Mouse (Mus musculus): Measurements from ENCODE around the gene Dbn1.

The Dbn1 gene

DNA sequence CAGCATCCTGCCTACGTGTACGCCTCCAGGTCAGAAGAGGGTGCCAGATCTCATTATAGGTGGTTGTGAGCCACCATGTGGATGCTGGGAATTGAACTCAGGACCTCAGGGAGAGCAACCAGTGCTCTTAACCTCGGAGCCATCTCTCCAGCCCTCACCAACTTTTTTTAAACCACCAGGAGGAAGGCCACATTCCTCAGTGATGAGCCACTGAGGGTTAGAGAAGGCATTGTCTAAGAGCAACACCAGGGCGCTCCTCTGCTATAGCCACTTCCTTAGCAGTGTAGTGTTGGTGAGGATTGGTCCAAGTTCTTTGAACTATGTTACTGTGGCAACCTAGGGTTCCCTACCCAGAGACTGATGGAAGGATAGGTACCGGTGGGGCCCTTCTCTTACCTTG, 12.2 kb downstream of the Dbn1 start:
- no peak for DNase-seq

DNA sequence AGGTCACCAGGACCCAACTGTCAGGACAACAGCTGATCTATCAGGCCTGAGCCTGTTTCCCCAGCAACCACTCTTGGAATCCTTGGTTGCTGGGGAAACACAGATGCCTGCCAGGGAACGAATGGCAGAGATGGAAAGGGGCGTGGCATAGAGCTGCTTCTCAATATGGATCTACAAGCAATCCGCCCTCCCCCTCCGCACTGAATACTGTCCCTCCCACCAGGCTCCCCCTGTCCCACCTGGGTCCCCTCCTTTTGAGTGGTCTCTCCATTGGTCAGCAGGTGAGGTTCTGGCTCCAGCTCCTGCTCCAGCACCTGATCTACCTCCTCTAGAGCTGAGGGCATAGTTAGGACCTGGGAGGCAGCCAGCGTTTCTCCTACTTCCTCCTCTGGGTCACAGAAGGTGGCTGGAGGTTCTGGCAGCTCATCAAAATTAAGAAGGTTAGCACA, 13.3 kb downstream of the Dbn1 start:
- DNase-seq, result no peak

- DNase-seq, result no peak
Measured at GRCm38 (mm10) chr13:55473961-55474360, 13.9 kb downstream of the Dbn1 start.

- no peak for DNase-seq
Measured at GRCm38 (mm10) chr13:55473076-55473831, 14.7 kb downstream of the Dbn1 start.

GRCm38 (mm10) chr13:55472132-55473022, 15.5 kb downstream of the Dbn1 start:
- DNase-seq, result peak; percentile 49 to 65

DNA sequence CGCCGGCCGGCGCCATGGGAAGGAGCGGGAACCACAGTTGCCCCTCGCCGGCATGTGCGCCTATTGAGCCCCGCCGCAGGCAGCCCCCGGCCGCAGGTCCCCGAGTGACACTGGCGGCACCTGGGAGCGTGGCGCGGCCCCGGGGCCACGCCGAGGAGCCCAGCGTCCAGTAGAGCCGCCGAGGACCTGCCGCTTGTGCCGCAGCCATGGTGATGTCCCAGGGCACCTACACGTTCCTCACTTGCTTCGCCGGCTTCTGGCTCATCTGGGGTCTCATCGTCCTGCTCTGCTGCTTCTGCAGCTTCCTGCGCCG, 16.1 kb downstream of the Dbn1 start:
- no peak for DNase-seq

GRCm38 (mm10) chr13:55471156-55471818, 16.6 kb downstream of the Dbn1 start:
- DNase-seq, result peak; percentile 80 to 89

- no peak for DNase-seq
Measured at GRCm38 (mm10) chr13:55470372-55470771, 17.5 kb downstream of the Dbn1 start.

DNA sequence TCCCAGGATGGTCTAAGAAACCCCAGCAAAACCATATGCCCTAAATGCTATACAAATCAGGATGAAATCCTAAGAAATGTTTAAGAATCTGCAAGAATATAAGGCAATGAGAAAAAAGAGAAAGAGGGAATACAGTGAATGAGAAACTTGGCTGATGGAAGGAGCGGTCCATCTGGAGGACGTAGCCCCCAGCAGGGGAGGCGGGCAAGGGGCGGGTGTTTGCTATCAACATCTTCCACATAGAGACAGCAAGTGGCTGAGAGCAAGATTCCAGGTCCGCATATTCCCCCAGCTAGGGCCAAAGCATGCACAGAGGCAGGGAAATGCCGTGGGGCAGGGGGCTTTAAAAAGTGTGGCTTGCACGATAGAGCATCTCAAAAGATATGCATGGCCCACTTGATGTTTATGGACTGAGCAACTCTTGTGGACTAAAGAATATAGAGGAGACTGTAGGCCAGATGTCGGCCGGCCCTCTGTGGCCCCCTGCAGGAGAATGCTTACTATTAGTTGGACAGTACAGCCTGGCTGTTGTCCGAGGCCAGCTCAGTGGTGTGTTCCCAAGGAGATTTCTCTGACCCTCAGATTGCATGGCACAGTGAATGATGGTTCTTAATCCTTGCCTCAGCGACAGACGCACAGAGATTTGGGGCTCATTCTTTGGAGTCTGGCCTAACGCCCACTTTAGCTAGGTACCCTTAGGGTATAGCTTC, 18.9 kb downstream of the Dbn1 start:
- DNase-seq, result peak in 1 of 2 experiments; percentile 59

DNA sequence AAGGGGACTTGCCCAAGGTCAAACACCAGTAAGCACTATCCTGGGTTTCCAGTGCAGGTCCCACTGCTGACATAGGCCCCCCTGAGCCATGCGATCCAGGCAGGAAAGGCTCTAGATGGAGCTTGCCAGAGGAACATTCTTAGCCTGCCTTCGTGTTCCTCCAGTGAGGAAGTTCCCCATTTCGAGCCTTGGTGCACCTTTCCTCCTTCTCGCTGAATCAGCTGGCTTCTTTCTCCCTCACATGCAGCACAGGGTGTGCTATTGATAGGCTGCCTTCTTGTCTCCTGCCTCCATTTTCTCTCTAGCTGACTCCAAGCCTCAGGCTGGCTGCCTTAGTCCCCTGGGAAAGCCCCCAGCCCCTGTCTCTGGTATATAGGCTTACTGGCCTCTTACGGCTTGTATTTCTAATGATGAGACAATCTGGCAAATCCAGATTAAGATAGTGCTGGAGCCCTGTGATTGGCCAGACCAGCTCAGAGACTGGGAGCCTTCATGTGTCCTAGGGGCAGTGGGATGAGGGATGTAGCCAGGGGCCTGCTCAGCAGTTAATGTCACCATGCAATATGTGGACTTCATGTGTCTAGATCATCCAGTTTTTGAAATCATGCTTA, 22.0 kb downstream of the Dbn1 start:
- no peak for DNase-seq

DNA sequence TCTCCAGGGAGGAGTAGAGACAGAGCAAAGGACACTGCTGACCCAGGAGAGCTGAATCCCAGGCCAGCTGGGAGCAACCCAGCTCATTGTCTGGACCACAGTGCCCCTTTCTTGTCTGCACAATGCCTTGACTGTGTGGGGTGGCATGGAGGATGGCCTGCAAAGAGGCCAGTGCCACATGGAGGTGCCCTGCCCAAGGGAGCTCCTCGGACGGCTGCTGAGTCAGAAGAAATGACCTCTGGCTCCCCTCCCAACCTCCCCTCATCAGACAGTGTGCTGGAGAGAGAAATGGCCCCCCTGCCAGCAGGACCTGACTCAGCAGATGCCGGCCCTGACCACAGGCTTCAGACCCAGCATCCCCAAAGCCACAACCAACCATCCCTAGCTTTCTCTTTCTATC, 22.7 kb downstream of the Dbn1 start:
- no peak for DNase-seq

DNA sequence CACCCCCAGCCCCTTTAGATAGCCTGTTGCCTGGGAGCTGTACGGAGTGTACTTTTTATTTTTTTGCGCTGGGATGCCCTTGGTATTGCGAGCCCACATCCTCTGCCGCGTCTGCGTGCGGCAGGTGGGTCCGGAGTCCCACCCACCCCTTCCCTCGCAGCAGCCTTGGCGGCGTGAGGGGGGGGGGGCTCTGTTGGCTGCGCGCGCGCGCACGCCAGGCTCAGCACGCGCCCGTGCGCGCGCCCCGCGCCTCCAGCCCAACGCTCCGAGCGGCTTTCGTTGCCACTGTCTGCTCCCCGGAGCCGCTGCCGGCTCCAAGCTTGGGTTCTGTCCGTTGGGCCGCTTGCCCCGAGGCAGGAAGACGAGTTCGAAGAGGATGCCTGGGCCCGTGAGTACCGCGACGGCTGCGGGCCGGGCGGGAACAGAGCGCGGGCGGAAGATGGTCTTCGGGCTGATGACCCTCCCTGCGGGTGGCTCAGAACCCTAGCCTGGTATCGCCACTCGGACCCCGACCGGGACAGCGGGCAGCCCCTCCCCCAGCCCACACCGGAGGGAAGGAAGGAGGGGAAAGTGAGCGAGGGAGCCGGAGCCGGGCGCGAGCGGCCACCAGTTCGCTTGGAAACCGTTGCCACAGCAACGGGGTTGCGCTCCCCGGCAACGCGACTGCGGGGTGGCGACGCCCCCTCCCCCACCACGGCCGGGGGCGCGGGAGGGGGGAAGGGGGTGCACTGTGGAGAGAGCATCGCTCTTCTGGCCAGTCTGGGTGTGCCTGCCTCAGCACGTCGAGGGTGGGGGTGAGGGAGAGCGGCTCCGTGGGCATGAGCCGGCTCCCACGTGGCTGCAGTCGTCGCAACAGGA, 23.7 kb downstream of the Dbn1 start, which contains the start of gene Prr7:
Gene Prr7 (plus strand): TSS at position 241 of the 858 bp plus-strand sequence.
- DNase-seq, result peak; percentile 55 to 63

- DNase-seq, result peak in 1 of 2 experiments; percentile 52
Measured at GRCm38 (mm10) chr13:55463399-55464026, 24.4 kb downstream of the Dbn1 start.

DNA sequence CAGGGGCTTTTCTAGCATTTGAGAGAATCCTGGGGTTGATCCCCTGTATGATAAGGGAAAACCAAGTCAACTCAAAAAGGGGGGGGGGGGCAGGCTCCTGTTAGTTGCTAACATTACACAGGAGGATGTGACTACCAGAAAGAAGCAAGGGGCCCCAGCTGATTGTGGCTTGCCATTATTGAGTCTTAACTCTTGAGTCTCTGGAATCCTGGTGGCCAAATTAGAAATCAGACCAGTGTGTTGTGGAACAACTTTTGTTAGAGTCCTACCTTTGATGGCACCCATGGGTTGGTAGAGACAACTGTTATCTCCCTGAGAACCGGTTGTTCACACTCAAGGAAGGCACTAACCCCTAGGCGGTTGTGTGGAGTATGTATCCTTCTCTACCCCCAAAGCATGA, 24.9 kb downstream of the Dbn1 start:
- no peak for DNase-seq

DNA sequence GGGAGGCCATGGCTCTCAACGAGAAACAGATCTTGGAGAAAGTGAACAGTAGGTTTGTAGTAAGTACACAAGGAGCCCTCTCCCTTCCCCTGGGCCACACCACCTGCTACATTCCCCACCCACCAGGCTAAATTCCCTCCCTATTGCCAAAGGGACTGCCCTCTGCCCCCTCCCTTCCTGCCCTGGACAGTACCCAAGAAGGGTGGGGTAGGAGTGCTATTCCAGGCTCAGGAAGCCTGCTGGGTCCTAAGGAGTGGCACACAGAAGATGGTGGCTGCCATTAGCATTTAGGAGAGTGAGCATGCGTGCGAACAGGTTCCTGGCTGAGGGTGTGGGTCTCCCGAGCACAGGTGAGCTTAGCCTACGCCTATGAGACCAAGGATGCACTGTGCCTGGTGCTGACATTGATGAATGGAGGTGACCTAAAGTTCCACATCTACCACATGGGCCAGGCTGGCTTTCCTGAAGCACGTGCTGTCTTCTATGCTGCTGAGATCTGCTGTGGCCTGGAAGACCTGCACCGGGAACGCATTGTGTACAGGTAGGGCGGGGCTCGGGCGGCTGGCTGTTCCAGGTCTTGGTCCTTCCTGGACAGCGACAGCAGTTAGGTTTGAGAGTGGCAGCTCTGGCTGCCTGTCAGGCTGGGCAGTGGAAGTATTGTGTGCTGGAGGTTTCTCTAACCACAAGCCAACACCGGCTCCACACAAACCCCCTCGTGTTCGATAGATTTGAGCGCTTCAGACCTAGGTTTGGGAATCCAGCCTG, 35.9 kb downstream of the Dbn1 start:
- DNase-seq, result no peak

DNA sequence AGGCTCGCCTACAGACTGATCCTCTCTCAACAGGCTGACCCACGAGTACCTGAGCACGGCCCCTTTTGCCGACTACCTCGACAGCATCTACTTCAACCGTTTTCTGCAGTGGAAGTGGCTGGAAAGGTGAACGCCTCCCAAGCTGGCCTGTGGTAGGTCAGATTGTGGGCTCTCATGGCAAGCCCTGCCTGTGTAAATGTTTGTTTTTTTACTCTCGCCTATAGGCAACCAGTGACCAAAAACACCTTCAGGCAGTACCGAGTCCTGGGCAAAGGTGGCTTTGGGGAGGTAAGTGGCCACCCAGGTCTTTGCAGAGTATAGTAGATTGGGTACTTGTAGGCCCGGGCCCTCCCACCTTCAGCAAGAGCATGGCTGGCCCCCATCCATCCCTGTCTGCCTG, 36.6 kb downstream of the Dbn1 start:
- DNase-seq, result no peak

DNA sequence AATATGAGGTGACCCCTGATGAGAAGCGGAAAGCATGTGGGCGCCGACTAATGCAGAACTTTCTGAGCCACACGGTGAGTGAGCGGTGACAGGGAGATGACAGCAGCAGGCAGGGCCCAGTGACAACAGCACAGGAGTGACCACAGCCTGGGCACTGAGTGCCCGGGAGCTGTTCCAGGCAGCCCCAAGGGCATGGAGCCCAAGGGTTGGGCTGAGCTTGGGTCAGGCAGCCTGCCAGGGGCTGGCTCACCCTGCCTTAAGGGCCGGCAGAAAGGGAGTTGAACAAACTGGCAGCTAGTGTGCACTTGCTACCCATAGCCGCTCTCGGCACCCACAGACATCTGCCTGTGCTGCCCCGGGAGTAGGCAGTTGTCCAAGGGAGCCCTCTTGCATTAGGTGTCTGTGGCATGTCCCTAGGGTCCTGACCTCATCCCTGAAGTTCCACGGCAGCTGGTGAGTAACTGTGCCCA, 37.4 kb downstream of the Dbn1 start:
- no peak for DNase-seq

DNA sequence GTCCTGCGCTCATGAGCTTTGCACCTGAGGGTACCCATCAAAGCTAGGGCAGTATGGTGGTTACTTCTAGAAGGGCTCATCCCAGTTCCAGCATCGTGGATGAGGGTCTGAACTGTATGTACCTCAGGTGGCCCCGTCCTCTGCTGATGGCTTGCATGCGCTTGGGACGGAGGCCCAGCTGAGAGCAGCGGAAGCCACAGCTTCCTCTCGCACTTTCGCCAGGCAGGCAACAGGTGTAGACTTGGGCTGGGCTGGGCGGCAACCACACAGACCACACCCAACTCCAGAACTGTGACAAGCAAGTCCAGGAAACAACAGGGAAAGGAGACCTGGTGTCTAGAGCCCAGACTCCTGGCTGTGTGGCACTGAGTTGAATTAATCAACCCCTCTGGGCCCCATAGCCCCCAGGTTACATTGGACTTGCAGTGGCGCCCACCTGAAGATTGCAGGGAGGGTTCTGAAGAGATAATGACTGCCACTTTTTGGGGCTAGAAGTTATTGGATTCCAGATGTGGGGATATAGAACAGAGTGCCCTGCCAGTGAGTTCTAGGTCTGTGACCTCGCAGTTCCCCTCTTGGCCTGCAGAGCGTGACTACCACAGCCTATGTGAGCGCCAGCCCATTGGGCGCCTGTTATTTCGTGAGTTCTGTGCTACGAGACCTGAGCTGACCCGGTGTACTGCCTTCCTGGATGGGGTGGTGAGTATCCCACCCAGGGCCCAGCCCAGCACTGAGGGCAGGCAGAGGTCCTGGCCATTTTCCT, 38.1 kb downstream of the Dbn1 start:
- DNase-seq, result peak; percentile 76 to 77

DNA sequence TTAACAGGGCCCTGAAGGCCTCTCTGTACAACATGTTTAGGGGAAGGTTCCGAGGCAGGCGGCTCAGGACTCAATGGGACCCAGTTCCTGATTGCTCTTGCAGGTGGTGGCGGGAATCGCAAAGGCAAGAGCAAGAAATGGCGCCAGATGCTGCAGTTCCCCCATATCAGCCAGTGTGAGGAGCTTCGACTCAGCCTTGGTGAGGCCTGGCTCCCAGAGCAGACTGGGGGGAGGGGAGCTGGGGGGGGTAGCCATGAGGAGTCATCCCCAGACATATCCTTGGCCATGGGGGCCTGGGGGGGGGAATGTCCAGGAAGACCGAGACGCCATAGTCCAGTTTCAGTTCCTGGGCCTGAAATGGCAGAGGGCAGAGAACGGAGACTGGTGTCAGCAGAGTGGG, 38.7 kb downstream of the Dbn1 start:
- DNase-seq, result no peak

Data from spleen, adult 18-20 months (tissue).